Mouse (Mus musculus): ENCODE data around the gene Aldh3a1. TPM values are rescaled to one million over a fixed set of nuclear protein-coding genes. Genes with fewer than 3 reads are reported as not detected.

Aldh3a1 gene
- polyA plus RNA-seq (2012; rRNA removed), result 0.69 and 1.2 TPM in 2 replicates

GRCm38 (mm10) chr11:61207487-61208246, at the start of gene Aldh3a1:
Gene Aldh3a1, plus strand, starts transcription at chr11:61207537.
- H3K36me3 ChIP-seq (ENCODE audit: control insufficient read depth, insufficient read depth, low read length), result no peaks in the 10 kb centered on the region
- no peak within 1 kb of the TSS for H3K4me3 ChIP-seq (ENCODE audit: extremely low read depth, insufficient read depth, insufficient read length)
- no peaks in the 10 kb centered on the region for H3K4me1 ChIP-seq (ENCODE audit: control insufficient read depth, insufficient read depth, insufficient read length)
- TF ChIP-seq POLR2A (IDR thresholded peaks at IDR 0.05; ENCODE audit: low read depth, low read length) (no peak), CTCF (IDR thresholded peaks at IDR 0.05; ENCODE audit: extremely low read depth, insufficient read depth, insufficient read length, insufficient replicate concordance) (no peak)
- no peak for DNase-seq (ENCODE audit: low read depth in 1 of 2, low spot score in 2 of 2)
- WGBS, result 55% methylated on average over 10 of the region's 10 CpGs
- H3K27me3 ChIP-seq (ENCODE audit: control insufficient read depth, insufficient read depth, low read length), result no peaks in the 10 kb centered on the region
- no peak within 1 kb of the TSS for H3K27ac ChIP-seq (ENCODE audit: insufficient read depth, low read length)

GRCm38 (mm10) chr11:61158141-61158540, 49.2 kb upstream of the Aldh3a1 start:
- Histone ChIP-seq H3K4me3 (ENCODE audit: extremely low read depth, insufficient read depth, insufficient read length) (no peak overlapping the region), H3K27me3 (ENCODE audit: control insufficient read depth, insufficient read depth, low read length) (no peaks in the 10 kb centered on the region), H3K36me3 (ENCODE audit: control insufficient read depth, insufficient read depth, low read length) (peaks cover 40% of the 10 kb centered on the region), H3K27ac (ENCODE audit: insufficient read depth, low read length) (no peak overlapping the region), H3K4me1 (ENCODE audit: control insufficient read depth, insufficient read depth, insufficient read length) (peaks cover 10% of the 10 kb centered on the region; the same call in 1 of the 2 replicates)
- DNase-seq (ENCODE audit: low read depth in 1 of 2, low spot score in 2 of 2), result no peak
- 78% methylated on average over 3 of the region's 3 CpGs for WGBS
- no peak for TF ChIP-seq CTCF (IDR thresholded peaks at IDR 0.05; ENCODE audit: extremely low read depth, insufficient read depth, insufficient read length, insufficient replicate concordance)
- TF ChIP-seq POLR2A (IDR thresholded peaks at IDR 0.05; ENCODE audit: low read depth, low read length), result no peak

- Histone ChIP-seq H3K4me3 (ENCODE audit: extremely low read depth, insufficient read depth, insufficient read length) (no peak overlapping the region), H3K27me3 (ENCODE audit: control insufficient read depth, insufficient read depth, low read length) (no peaks in the 10 kb centered on the region)
Measured at GRCm38 (mm10) chr11:61159796-61160732, 47.3 kb upstream of the Aldh3a1 start.

GRCm38 (mm10) chr11:61161121-61161520, 46.2 kb upstream of the Aldh3a1 start:
- Histone ChIP-seq H3K36me3 (ENCODE audit: control insufficient read depth, insufficient read depth, low read length) (peaks cover 38% of the 10 kb centered on the region), H3K4me3 (ENCODE audit: extremely low read depth, insufficient read depth, insufficient read length) (no peak overlapping the region), H3K27ac (ENCODE audit: insufficient read depth, low read length) (no peak overlapping the region), H3K4me1 (ENCODE audit: control insufficient read depth, insufficient read depth, insufficient read length) (peaks cover 10% of the 10 kb centered on the region; the same call in 1 of the 2 replicates), H3K27me3 (ENCODE audit: control insufficient read depth, insufficient read depth, low read length) (no peaks in the 10 kb centered on the region)
- 90% methylated on average over 13 of the region's 13 CpGs for WGBS
- TF ChIP-seq POLR2A (IDR thresholded peaks at IDR 0.05; ENCODE audit: low read depth, low read length) (no peak), CTCF (IDR thresholded peaks at IDR 0.05; ENCODE audit: extremely low read depth, insufficient read depth, insufficient read length, insufficient replicate concordance) (no peak)
- DNase-seq (ENCODE audit: low read depth in 1 of 2, low spot score in 2 of 2), result no peak

More at GRCm38 (mm10) chr11:61159796-61160732, 47.3 kb upstream of the Aldh3a1 start:
- no peak for TF ChIP-seq CTCF (IDR thresholded peaks at IDR 0.05; ENCODE audit: extremely low read depth, insufficient read depth, insufficient read length, insufficient replicate concordance)
- TF ChIP-seq POLR2A (IDR thresholded peaks at IDR 0.05; ENCODE audit: low read depth, low read length), result no peak
- H3K4me1 ChIP-seq (ENCODE audit: control insufficient read depth, insufficient read depth, insufficient read length), result peaks cover 10% of the 10 kb centered on the region; the same call in 1 of the 2 replicates
- no peak for DNase-seq (ENCODE audit: low read depth in 1 of 2, low spot score in 2 of 2)
- 20% methylated on average over 11 of the region's 11 CpGs for WGBS
- peaks cover 38% of the 10 kb centered on the region for H3K36me3 ChIP-seq (ENCODE audit: control insufficient read depth, insufficient read depth, low read length)
- H3K27ac ChIP-seq (ENCODE audit: insufficient read depth, low read length), result peak overlapping the region; percentile 45; the same call in 1 of the 2 replicates

- peaks cover 10% of the 10 kb centered on the region; the same call in 1 of the 2 replicates for H3K4me1 ChIP-seq (ENCODE audit: control insufficient read depth, insufficient read depth, insufficient read length)
- H3K4me3 ChIP-seq (ENCODE audit: extremely low read depth, insufficient read depth, insufficient read length), result no peak overlapping the region
- TF ChIP-seq POLR2A (IDR thresholded peaks at IDR 0.05; ENCODE audit: low read depth, low read length), result no peak
- no peak for TF ChIP-seq CTCF (IDR thresholded peaks at IDR 0.05; ENCODE audit: extremely low read depth, insufficient read depth, insufficient read length, insufficient replicate concordance)
- no peak for DNase-seq (ENCODE audit: low read depth in 1 of 2, low spot score in 2 of 2)
- 94% methylated on average over 14 of the region's 14 CpGs for WGBS
- peaks cover 40% of the 10 kb centered on the region for H3K36me3 ChIP-seq (ENCODE audit: control insufficient read depth, insufficient read depth, low read length)
- no peak overlapping the region for H3K27ac ChIP-seq (ENCODE audit: insufficient read depth, low read length)
- no peaks in the 10 kb centered on the region for H3K27me3 ChIP-seq (ENCODE audit: control insufficient read depth, insufficient read depth, low read length)
Measured at GRCm38 (mm10) chr11:61162776-61163175, 44.6 kb upstream of the Aldh3a1 start.

- no peak for TF ChIP-seq POLR2A (IDR thresholded peaks at IDR 0.05; ENCODE audit: low read depth, low read length)
- no peak for TF ChIP-seq CTCF (IDR thresholded peaks at IDR 0.05; ENCODE audit: extremely low read depth, insufficient read depth, insufficient read length, insufficient replicate concordance)
- Histone ChIP-seq H3K36me3 (ENCODE audit: control insufficient read depth, insufficient read depth, low read length) (peaks cover 37% of the 10 kb centered on the region), H3K27me3 (ENCODE audit: control insufficient read depth, insufficient read depth, low read length) (no peaks in the 10 kb centered on the region), H3K4me1 (ENCODE audit: control insufficient read depth, insufficient read depth, insufficient read length) (peaks cover 10% of the 10 kb centered on the region; the same call in 1 of the 2 replicates), H3K27ac (ENCODE audit: insufficient read depth, low read length) (no peak overlapping the region), H3K4me3 (ENCODE audit: extremely low read depth, insufficient read depth, insufficient read length) (no peak overlapping the region)
- 93% methylated on average over 3 of the region's 3 CpGs for WGBS
- no peak for DNase-seq (ENCODE audit: low read depth in 1 of 2, low spot score in 2 of 2)
Measured at GRCm38 (mm10) chr11:61163341-61163740, 44.0 kb upstream of the Aldh3a1 start.
